Mouse (Mus musculus) limb, embryonic 13.5 days (tissue): ENCODE measurements around the gene Olfr1000. TPM values are rescaled to one million over a fixed set of nuclear protein-coding genes. Genes with fewer than 3 reads are reported as not detected.
"Not testable (repeated sequence)": the region's sequence is repeated elsewhere in the genome, so short reads cannot be mapped to it uniquely, and the experiment has no call there.

Source experiments
- ATAC-seq: fragments of 200-750 bp; cut with Nextera tagmentation; 2 replicates; pipeline ENCODE4 v1.8.0; 2017; ENCODE audit warnings: low read depth, moderate number of reproducible peaks, moderate TSS enrichment; ENCODE audit not compliant: low FRiP score
- H3K27ac ChIP-seq: fragments of 300-500 bp; sonication (generic); 2 replicates; pipeline ENCODE4 v1.5.1; 2015; ENCODE audit warnings: inconsistent platforms, mild to moderate bottlenecking, moderate library complexity
- H3K27me3 ChIP-seq: fragments of 300-500 bp; sonication (generic); 2 replicates; pipeline ENCODE4 v1.6.1; 2015; ENCODE audit warnings: mild to moderate bottlenecking, inconsistent platforms
- H3K36me3 ChIP-seq: fragments of 300-500 bp; sonication (generic); 2 replicates; pipeline ENCODE4 v1.6.1; 2015; ENCODE audit warnings: inconsistent platforms, mild to moderate bottlenecking, moderate library complexity
- H3K4me1 ChIP-seq: fragments of 300-500 bp; sonication (generic); 2 replicates; pipeline ENCODE4 v1.6.1; 2015; ENCODE audit warnings: inconsistent platforms
- H3K4me2 ChIP-seq: fragments of 300-500 bp; sonication (generic); replicated peaks from 2 replicates; pipeline ENCODE4 v1.6.1; 2015; ENCODE audit warnings: inconsistent platforms, mild to moderate bottlenecking, moderate library complexity
- H3K4me3 ChIP-seq: fragments of 300-500 bp; sonication (generic); 2 replicates; pipeline ENCODE4 v1.5.1; 2015; ENCODE audit warnings: moderate library complexity, mild to moderate bottlenecking, inconsistent platforms
- H3K9ac ChIP-seq: fragments of 300-500 bp; sonication (generic); 2 replicates; pipeline ENCODE4 v1.6.1; 2015; ENCODE audit warnings: mild to moderate bottlenecking, inconsistent platforms
- H3K9me3 ChIP-seq: fragments of 300-500 bp; sonication (generic); 2 replicates; pipeline ENCODE4 v1.6.1; 2016; ENCODE audit warnings: inconsistent platforms
- WGBS: fragments of 180-500 bp; shearing (Covaris S2); methylation state at CpG from one replicate; pipeline ENCODE4 v1.1.7; 2015; 5-methylcytosine and 5-hydroxymethylcytosine counted together
- polyA plus RNA-seq: library from polyadenylated mRNA; unstranded; fragments of >200 nt; fragmentation: Nextera tagmentation; extraction: Ambion mirVana; gene quantifications from 2 replicates; pipeline ENCODE4 v1.2.1, GENCODE M21; 2015

Gene Olfr1000
- not detected in 2 replicates for polyA plus RNA-seq

DNA sequence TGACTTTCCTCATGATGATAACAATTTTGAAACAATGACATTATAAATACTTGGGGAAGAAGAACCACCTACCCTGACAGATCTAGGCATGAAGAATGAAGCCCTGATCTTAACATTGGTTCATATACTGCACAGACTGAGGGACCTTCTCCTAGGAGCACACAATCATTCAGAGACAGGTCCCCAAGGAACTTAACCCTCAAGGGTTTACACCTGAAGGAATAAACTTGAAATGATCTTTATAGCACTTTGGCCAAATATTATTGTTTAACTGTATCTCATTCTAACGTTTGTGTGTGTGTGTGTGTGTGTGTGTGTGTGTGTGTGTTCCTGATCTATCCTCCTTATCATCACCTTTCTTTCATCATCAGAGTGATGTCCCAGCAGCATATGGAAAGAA, at the start of gene Olfr1000:
Gene Olfr1000, minus strand, starts transcription at position 101 of the 400 bp plus-strand sequence.
- no peak within 1 kb of the TSS for H3K27ac ChIP-seq
- 65% methylated on average over 1 of the region's 1 CpGs for WGBS
- no peaks in the 10 kb centered on the region for H3K36me3 ChIP-seq
- H3K9ac ChIP-seq: no peak within 1 kb of the TSS
- H3K27me3 ChIP-seq: no peaks in the 10 kb centered on the region
- H3K4me1 ChIP-seq: no peaks in the 10 kb centered on the region
- no peaks in the 10 kb centered on the region for H3K9me3 ChIP-seq
- no peak within 1 kb of the TSS for H3K4me3 ChIP-seq
- no peak for ATAC-seq
- no peak within 1 kb of the TSS for H3K4me2 ChIP-seq

DNA sequence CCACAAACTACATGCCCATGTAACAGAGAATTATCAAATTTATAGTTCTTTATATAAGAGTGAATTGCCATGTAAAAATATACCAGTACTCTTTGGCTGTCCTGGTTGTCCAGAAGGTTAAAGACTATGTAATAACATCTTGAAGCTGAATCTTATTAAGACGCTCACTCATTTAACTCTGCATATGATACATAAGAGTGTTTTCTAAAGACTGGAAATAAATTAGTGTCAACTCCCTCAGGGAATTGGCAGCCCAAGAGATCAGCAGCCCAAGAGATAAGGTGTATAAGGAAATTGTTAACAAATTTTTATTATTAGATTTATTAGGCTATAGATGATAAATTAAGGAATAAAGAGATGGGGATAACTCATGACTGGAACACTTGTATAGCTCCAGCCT, 38.9 kb upstream of the Olfr1000 start, which contains the start of gene Olfr1002:
Gene Olfr1002, minus strand, starts transcription at position 101 of the 400 bp plus-strand sequence.
- no peak within 1 kb of the TSS for H3K9ac ChIP-seq
- H3K27me3 ChIP-seq: no peaks in the 10 kb centered on the region
- H3K9me3 ChIP-seq: no peaks in the 10 kb centered on the region
- no peak within 1 kb of the TSS for H3K27ac ChIP-seq
- WGBS: 91% methylated on average over 1 of the region's 1 CpGs
- H3K4me2 ChIP-seq: no peak within 1 kb of the TSS
- H3K36me3 ChIP-seq: no peaks in the 10 kb centered on the region
- H3K4me3 ChIP-seq: no peak within 1 kb of the TSS
- no peak for ATAC-seq
- no peaks in the 10 kb centered on the region for H3K4me1 ChIP-seq

DNA sequence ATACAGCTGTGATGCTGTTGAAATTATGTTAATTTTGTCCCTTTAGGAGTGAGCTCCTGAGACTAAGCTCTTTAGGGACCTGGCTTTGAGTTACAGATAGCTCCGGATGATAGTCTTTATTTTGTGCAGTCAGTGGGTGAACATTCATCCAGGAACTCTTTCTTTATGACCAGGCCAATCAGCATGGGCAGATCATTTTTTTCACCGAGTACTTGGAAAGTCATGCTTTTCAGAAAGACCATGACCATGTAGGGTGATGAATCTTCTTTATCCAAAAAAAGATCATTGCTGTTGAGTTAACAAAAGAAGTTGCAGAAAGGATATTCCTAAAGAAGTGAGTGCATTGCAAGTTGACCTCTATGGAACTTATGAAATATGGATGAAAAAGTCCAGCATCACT, 23.1 kb downstream of the Olfr1000 start, which contains the start of gene Olfr998:
Gene Olfr998, plus strand, starts transcription at position 301 of the 400 bp plus-strand sequence.
- H3K9me3 ChIP-seq, H3K27ac ChIP-seq, H3K4me2 ChIP-seq, H3K4me1 ChIP-seq, H3K9ac ChIP-seq, H3K27me3 ChIP-seq, H3K36me3 ChIP-seq, H3K4me3 ChIP-seq, ATAC-seq: not testable (repeated sequence)
- 86% methylated on average over 2 of the region's 2 CpGs for whole genome bisulfite sequencing

DNA sequence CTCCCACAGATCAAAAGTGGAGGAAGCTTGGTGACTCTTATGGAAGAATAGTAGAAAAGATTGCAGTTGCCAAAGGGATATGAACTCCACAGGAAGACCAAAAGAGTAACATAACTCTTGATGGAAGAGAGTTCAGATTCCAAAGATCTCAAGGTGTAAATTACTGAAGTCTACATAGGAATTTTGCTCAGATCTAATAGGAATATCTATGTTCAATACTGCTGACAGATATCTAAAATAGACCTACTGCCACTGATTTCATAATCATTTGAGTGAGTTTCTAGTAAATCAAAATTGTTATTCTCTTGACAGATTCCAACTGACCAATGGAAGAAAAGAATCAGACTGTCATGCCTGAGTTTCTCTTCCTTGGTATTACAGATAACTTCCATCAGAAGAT, 32.8 kb downstream of the Olfr1000 start, which contains the start of gene Olfr996:
Gene Olfr996, plus strand, starts transcription at position 301 of the 400 bp plus-strand sequence.
- H3K27me3 ChIP-seq: no peaks in the 10 kb centered on the region
- no peak within 1 kb of the TSS for H3K9ac ChIP-seq
- no peak for ATAC-seq
- no peak within 1 kb of the TSS for H3K4me2 ChIP-seq
- H3K27ac ChIP-seq: no peak within 1 kb of the TSS
- H3K4me1 ChIP-seq: no peaks in the 10 kb centered on the region
- no peak within 1 kb of the TSS for H3K4me3 ChIP-seq
- H3K36me3 ChIP-seq: no peaks in the 10 kb centered on the region
- no peaks in the 10 kb centered on the region for H3K9me3 ChIP-seq

DNA sequence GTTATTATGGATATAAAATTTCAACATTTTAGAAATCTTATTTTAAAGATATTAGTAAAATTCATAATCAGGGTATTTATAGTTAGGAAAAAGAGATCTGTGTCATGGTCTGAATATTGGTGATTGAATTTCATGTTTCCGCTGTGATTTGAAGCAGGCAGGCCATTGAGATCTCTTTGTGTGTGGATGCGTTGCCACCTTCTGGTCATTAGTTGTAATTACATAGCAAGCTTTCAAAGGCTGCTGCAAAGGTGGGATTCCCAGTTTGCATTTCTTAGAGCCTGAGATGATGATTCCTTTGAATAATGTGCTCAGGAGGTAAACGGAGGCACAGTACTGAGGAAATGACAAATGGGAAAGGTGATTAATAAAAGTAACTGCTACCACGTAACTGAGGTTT, 50.5 kb downstream of the Olfr1000 start:
- no peak overlapping the region for H3K27ac ChIP-seq
- H3K36me3 ChIP-seq: no peaks in the 10 kb centered on the region
- H3K9me3 ChIP-seq: no peaks in the 10 kb centered on the region
- no peak overlapping the region for H3K9ac ChIP-seq
- H3K4me1 ChIP-seq: no peaks in the 10 kb centered on the region
- no peak for ATAC-seq
- no peak overlapping the region for H3K4me2 ChIP-seq
- WGBS: 20% methylated on average over 4 of the region's 4 CpGs
- no peaks in the 10 kb centered on the region for H3K27me3 ChIP-seq
- no peak overlapping the region for H3K4me3 ChIP-seq

DNA sequence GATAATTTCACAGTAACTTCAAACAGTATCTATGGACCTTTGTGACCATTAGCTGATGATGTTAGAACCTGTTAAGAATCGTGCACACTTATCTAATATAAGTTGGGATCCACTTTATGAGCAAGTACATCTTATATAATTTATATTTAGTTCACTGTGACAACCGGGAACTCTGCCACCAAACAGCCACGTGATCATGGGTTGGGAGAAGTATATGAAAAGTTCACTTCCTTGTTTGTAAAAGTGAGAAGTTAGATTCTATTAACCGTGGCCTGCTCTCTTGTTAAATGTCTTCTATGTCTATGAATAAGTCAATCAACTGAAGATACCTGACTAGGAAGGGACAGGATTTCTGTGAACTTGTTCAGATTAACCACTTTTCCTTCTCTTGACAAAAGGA, 51.5 kb downstream of the Olfr1000 start:
- no peaks in the 10 kb centered on the region for H3K36me3 ChIP-seq
- no peak overlapping the region for H3K4me3 ChIP-seq
- H3K27me3 ChIP-seq: no peaks in the 10 kb centered on the region
- no peak for ATAC-seq
- no peaks in the 10 kb centered on the region for H3K4me1 ChIP-seq
- H3K9me3 ChIP-seq: no peaks in the 10 kb centered on the region
- no peak overlapping the region for H3K9ac ChIP-seq
- no peak overlapping the region for H3K27ac ChIP-seq
- H3K4me2 ChIP-seq: no peak overlapping the region
- WGBS: 57% methylated on average over 4 of the region's 4 CpGs

Other genes with a start within 250 kb of the Olfr1000 start
- gene Olfr988, start 248.7 kb downstream of the Olfr1000 start, polyA plus RNA-seq: not detected in 2 replicates
- gene Olfr992, start 202.4 kb downstream of the Olfr1000 start, polyA plus RNA-seq: not detected in 2 replicates
- not detected in 2 replicates for gene Olfr993, start 197.0 kb downstream of the Olfr1000 start, polyA plus RNA-seq
- not detected in 2 replicates for gene Olfr994, start 175.5 kb downstream of the Olfr1000 start, polyA plus RNA-seq
- not detected in 2 replicates for gene Olfr995, start 168.3 kb downstream of the Olfr1000 start, polyA plus RNA-seq
- 0.32 and 0.34 TPM in 2 replicates for gene 4833423E24Rik, start 92.9 kb downstream of the Olfr1000 start, polyA plus RNA-seq
- not detected in 2 replicates for gene Olfr996, start 32.7 kb downstream of the Olfr1000 start, polyA plus RNA-seq
- not detected in 2 replicates for gene Olfr998, start 23.0 kb downstream of the Olfr1000 start, polyA plus RNA-seq
- gene Olfr1002, start 38.8 kb upstream of the Olfr1000 start, polyA plus RNA-seq: not detected in 2 replicates
- not detected in 2 replicates for gene Olfr154, start 52.6 kb upstream of the Olfr1000 start, polyA plus RNA-seq
- not detected in 2 replicates for gene Olfr1006, start 66.9 kb upstream of the Olfr1000 start, polyA plus RNA-seq
- not detected in 2 replicates for gene Olfr1008, start 77.5 kb upstream of the Olfr1000 start, polyA plus RNA-seq
- gene Olfr1009, start 103.5 kb upstream of the Olfr1000 start, polyA plus RNA-seq: not detected in 2 replicates
- not detected in 2 replicates for gene Olfr1012, start 150.9 kb upstream of the Olfr1000 start, polyA plus RNA-seq
- not detected in 2 replicates for gene Olfr1013, start 155.2 kb upstream of the Olfr1000 start, polyA plus RNA-seq
- gene Olfr1014, start 160.8 kb upstream of the Olfr1000 start, polyA plus RNA-seq: not detected in 2 replicates
- not detected in 2 replicates for gene Olfr1015, start 170.1 kb upstream of the Olfr1000 start, polyA plus RNA-seq
- gene Olfr1016, start 190.6 kb upstream of the Olfr1000 start, polyA plus RNA-seq: not detected in 2 replicates
- not detected in 2 replicates for gene Olfr1018, start 206.6 kb upstream of the Olfr1000 start, polyA plus RNA-seq
- not detected in 2 replicates for gene Olfr1019, start 233.6 kb upstream of the Olfr1000 start, polyA plus RNA-seq
- not detected in 2 replicates for gene Olfr1020, start 235.1 kb upstream of the Olfr1000 start, polyA plus RNA-seq